Mouse (Mus musculus): ENCODE data around the gene Rusc1.
"Not testable (repeated sequence)": the region's sequence is repeated elsewhere in the genome, so short reads cannot be mapped to it uniquely, and the experiment has no call there.

Gene Rusc1

DNA sequence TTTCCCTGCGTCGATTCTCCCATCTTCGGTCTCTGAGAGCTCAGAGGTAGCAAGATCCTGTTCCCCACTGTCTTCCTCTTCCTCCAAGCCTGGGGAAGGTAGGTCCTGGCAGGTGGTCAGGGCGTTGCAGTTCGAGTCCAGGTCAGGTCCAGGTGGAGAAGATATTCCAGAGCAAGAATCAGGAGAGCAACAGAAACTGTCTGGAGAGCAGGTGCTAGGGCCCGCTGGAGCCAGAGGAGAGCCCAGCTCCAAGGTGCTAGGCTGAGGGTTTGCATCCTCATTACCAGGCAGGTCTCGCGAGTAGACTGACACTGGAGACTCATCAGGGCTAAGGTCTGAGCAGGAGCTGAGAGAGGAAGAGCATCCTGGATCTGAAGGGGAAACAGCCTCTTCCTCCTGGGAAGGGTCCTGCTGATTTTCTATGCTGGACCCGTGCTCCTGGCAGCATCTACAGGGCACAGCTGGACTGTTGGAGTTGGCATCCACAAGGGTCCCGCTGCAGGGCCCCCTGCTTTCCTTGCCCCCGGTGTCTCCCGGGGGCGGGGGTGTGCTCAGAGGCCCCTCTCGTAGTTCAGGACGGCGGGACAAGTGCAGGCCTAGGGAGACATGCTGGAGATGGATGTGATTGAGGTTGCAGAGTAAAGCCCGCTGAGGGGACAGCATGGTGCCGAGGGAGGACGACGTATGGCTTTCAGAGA is 1.2 kb downstream of the Rusc1 start:
- DNase-seq, result peak; percentile 29 to 40

DNA sequence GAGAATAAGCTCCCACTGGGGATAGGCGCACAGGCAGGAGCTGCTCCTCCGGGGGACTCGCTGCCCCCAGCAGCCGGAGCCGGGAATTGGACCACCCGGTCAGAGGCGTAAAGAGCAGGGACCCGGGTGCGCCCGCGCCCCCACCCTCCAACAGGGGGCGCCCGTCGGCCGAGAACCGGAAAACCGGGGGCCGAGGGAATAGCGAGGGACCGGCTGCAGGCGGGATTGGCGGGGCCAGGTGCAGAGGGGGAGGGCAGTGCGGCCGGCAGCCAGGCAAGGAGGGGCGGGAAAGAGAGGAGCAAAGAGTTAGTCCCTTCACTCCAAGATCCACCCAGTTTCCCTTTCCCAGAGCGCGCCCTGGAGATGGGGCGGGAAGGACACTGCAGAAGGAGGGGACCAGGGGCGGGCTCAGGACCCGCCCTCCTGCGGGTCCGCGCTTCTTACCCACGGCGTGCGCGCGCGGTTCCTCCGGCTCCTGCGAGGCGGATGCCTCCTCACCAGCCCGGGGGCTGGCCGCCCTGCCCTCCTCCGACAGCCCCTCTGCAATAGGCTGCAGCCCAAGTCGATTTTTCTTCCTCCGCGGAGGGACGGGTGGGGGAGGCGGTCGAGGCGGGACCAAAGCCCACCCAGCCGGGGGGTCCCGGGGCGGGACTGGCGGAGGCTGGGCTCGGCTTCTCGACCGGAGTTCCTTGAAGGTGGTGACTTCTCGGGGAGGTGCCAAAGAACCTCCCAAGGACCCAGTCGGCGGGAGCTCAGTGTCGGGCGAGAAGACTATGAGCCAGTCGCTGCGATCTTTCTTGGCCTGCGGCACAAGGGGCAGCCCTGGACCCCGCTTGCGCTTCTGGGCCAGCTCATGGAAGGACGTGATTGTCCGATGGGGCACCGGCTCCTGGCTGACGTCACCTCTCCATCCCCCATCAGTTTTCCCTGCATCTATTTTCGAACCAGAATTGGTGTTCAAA is 2.1 kb downstream of the Rusc1 start:
- peak; percentile 81 to 87 for DNase-seq

DNA sequence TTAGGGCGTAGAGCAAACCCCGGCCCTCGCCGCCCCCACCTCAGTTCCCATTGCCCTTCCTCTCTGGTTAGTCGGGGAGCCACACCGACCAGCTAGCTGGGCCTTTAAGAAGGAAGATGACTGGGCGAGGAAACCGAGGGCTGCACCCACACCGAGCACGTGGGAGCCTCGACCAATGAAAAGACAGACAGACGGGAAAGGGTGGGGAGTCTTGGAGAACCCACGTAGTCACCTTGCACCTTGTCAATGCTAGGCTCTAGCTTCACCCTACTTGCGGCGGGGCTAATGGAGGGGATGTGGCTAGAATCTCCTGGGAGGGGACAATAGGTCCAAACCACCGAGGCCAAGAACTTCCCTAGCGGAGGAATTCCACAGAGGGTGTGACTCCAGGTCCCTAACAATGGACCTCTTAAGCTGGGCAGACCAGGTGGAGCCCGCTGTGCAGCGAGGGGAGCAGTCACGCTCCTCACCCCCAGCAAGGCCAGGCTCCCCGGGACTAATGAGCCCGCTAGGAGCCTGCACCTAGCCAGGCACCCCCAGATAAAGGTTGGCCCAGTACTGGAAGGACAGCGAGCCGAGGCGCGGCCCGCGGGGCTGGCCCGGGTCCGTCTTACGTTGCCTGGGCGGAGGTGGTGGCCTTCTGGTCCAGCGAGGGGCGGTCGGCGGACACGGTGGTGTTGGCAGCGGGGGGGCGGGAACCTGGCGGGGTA is 3.1 kb downstream of the Rusc1 start:
- peak; percentile 84 for DNase-seq

DNA sequence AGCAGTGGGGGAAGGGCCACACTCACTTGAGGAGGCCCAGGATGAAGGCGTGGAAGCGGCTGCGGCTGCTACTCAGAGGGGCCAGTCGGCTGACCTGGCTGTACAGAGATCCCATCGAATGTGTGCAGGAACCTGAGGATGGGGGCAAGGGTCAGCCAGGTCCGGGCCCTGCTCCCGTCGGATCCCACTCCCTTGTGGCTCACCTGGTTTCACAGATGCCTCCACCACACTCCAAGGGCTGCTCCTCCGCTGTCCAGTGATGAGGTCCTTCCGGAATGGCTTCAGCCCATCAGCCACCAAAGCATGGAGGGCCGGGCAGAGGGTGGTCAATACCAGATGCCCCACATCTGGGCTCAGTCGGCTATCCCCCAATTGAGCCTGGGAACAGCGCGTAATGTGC is 4.1 kb downstream of the Rusc1 start:
- no peak for DNase-seq

DNA sequence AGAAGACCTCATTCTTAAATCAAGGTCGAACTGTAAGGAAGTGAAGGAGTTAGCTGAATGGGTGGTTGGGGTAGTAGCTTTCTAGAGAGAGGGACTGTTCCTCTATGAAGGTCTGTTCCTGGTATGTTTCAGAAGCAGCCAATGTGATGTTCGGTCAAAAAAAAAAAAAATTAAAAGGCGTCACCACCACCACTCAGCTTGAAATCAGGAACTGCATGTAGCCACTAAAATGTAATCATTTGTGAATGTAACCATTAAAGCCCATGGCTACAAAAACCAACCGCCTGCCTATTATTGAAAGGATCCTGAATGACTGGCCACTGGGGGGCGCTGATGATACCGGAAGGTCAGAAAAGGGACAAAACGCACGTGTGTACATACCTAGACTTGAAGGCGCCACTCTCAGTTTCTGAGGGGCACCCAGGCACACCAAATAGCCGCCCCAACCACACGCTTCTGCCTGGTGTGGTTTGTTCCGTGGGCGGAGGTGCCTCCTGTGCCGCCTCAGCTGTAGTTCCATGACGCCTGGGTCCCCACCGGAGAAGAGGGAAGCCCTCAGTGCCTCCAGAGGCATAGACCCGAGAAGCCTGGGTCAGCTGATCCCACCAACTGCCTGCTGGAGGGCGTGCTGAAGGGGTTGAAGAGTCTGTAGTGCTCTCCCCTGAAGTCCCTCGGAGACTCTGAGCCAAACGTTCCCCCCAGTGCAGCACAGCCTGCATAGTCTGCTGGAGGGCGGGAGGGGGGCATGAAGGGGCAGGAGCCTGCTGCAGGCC is 5.6 kb downstream of the Rusc1 start:
- peak; percentile 81 to 84 for DNase-seq

DNA sequence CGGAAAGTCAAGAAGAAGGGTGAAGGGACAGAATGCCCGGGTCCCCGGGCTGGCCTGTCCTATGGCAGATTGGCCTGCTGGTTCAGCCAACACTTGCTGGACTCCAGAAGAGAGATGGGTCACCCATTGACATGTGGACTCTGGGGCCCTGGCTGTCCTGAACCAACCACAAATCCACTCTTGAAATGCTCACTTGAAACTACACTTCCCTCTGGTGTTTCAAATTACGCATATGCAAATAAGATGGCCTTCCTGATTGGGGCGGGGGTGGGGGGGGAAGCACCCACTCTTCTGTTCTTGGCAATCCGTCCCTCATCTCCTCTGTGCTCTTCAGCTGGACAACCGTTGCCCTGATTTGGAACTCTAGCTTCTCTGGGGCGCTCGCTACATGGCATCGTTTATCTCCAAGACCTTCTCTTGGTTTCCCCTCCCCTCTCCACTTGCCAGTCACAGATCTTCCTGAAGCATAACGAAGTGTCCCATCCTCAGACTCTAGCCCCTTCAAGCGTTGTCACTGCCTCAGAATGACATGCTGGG is 8.4 kb downstream of the Rusc1 start:
- DNase-seq, result no peak

DNA sequence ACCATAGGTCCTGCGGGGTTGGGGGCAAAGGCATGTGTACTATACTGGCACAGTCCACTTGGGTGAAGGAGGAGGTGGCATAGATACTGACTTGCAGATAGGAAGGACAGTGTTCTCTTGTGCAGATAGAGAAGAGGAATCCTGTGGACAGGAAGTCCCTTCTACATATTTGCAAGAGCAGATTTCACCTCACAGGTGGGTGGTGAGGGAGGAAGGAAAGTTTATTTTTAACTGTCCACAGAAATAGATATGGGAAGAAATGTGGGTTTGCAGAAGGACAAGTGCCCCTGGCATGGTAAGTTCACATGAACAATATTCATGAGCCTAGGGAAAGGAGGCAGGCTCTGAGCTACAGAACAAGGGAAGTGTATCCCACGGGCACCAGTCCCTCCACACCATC is 9.0 kb downstream of the Rusc1 start:
- DNase-seq, result no peak

DNA sequence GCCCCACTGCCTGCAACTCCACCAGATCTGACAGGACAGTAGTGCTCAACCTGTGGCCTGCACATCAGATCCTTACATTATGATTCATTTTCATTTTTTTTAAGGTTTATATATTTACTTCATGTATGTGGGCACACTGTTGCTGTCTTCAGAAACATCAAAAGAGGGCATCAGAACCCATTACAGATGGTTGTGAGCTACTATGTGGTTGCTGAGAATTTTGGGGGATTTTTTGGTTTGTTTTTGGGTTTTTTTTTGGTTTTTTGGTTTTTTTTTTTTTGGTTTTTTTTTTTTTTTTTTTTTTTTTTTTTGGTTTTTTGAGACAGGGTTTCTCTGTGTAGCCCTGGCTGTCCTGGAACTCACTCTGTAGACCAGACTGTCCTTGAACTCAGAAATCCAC is 10.8 kb downstream of the Rusc1 start:
- not testable (repeated sequence) for DNase-seq

DNA sequence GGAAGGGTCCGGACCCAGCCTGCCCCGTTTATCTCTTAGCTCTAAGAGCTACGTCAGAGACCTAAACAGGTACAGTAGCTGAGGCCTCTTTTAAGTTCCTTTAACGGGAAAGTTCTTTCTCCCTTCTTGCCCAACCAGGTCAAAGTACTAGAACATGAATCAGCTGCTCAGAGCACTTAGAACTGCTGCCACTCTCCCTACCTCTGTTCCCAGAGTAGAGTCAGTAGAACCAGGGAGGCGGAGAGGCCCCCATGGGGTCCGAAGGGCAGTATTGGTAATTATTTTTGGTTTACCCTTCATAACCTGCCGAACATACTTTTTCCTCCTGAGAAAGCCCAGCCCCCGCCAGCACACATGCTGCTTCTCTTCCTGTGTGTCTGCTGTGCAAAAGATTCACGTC is 15.7 kb downstream of the Rusc1 start:
- no peak for DNase-seq

DNA sequence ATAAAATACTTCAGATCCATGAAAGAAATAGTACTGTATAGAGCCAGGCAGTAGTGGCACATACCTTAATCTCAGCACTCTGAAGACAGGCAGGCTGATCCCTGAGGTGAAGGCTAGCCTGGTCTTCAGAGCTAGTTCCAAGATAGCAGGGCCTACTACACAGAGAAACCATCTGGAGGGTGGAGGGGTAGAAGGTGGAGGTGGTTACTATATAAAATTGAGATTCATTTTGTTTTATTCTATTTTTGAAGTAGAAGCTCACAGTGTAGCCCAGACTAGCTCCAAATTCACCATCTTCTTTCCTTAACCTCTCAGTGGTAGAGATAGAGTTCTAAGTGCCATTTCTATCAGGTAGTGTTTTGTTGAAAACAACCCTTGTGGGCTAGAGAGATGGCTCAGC is 25.8 kb downstream of the Rusc1 start:
- no peak for DNase-seq

DNA sequence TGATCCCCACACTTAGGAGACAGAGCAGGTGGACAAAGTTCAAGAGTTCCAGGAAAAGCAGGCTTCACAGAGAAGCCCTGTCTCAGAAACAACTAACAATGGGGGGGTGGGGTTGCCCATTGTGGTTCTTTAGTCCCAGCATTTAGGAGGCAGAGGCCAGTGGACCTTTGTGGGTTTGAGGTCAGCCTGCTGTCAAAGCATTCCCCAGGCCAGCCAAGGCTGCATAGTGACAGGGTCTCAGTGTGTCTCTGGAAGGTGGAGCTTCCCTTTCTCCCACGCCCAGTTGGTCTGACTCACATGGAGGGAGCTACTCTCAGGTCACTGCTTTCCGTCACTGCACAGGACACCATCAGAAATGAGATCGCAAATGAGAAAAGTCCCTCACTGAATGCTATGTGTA is 31.4 kb downstream of the Rusc1 start:
- no peak for DNase-seq

DNA sequence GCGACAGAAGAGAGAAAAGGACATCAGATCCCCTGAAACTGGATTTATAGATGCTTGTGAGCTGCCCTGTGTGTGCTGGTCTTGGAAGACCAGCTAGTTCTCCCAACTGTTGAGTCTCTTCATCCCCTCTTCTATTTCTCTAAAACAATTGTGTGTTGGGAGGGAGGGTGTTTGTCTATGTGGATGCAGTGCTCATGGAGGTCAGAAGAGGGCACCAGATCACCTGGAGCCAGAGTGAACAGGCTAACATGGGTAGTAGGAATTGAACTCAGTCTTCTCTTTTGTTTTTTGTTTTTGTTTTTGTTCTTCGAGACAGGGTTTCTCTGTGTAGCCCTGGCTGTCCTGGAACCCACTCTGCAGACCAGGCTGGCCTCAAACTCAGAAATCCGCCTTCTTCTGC is 34.3 kb downstream of the Rusc1 start:
- peak; percentile 21 to 41 for DNase-seq

DNA sequence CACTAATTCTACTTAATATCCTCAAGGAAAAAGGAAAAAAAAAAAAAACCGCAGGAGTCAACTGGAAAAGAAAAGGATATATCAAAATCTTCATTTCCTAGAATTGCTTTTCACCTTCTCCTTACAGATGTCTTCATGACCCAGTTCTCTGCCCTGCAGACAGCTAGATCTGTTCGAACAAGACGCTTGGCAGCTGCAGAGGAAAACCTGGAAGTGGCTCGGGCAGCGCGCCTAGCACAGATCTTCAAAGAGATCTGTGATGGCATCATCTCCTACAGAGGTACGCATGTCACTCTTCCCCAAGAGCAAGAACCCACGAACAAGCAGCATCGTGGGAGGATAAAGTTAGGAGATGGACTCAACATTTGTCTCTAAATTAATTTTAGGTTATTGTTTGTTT is 34.8 kb downstream of the Rusc1 start:
- no peak for DNase-seq

DNA sequence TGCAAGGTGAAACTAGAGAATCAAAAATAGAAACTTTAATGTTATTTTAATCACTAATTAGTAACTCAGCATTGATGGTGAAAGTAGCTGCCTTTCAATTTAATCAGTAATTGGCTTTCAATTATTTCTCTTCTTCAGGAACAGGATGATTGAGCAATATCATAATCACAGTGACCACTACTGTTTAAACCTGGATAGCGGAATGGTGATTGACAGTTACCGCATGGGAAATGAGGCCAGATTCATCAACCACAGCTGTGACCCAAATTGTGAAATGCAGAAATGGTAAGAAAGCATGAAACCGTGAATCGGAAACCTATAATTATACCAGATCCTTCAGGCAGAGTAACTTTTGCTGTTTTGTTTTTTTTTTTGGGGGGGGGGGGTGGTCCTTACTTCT is 49.8 kb downstream of the Rusc1 start:
- DNase-seq, result no peak
